Mouse (Mus musculus) retina, postnatal 7 days (tissue): ENCODE measurements around the gene Prkag3.

Source experiments
- DNase-seq: peaks from one replicate; pipeline ENCODE4 v3.0.0-alpha.2; 2012; ENCODE audit warnings: low read depth, low spot score

The Prkag3 gene

DNA sequence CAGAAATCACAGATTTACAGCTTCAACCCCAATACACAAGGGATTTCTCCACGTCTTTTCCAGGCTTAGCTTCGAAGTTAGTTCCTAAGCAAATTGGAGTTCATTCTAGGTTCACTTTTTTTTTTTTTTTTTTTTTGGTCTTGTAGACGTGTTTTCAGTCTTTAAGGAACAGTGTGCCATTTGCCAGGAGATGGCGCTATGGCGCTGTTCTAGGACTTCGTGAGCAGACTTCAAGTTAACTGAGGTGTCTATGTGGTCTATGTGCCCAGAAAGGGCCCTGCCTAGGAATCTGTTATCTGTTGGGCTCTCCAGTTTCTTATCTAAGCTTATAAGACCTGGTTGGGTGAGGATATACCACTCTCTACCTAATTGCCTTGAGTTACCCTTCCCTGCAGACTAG lies 14.1 kb upstream of the Prkag3 start:
- DNase-seq: peak; percentile 62

GRCm38 (mm10) chr1:74759773-74760172 lies 10.8 kb upstream of the Prkag3 start:
- DNase-seq: peak; percentile 71

DNA sequence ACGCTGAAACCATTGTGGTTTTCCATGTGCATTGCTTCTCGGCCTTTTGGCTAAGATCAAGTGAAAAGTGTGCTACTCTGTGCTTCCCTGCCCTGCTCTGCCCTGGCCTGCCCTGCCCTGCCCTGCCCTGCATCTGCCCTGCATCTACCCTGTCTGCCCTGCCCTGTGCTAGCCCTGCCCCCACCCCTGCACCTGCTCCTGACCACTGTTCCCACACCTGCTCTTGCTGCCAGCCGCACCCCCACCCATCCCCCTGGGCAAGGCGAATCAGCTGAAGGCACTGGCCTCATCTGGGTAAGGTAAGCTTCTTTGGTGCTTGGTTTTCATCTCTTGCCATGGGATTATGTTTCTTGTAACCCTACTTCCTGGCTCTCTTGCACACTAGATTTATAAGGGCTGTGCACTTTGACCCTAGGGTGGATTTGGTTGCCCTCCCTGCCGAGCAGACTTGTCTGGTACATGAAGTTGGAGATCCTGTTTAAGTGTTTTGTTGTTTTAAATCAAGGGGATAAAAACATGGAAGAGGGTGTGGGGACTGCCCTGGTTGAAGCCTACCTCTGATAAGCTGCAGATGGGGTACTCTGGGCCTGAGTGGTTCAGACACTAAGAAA lies 5.3 kb upstream of the Prkag3 start:
- no peak for DNase-seq

DNA sequence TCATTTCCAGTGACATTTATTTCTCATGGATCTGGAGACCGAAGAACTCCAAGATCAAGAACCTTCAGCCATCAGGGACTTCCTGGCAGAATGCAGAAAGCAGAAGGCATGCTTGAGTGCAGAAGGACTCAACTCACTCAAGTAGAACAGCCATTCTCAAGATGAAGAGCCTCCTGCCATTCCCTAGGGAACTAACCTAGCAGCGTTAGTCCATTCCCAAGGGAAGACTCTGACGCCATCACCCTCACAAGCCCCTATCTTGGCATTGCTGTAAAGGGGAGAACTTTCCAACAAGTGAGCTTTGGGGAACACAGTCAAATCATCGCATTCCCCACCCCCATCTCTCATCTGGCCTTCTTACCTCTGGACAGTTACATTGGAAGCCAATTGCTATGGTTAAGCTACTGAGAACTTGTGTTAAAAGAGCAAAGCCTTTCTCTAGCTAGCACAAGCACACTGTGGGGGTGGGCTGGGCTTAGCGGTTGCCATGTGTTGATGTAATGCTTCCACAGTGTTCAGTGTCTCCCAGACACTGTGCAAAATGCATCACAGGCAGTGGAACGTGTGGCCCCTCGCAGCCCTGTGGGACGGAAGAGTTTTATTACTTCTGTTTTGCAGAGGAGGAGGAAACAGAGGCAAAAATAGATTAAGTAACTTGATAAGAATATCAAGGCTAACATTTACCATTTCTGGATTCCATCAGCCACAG lies 4.4 kb upstream of the Prkag3 start:
- DNase-seq: no peak

DNA sequence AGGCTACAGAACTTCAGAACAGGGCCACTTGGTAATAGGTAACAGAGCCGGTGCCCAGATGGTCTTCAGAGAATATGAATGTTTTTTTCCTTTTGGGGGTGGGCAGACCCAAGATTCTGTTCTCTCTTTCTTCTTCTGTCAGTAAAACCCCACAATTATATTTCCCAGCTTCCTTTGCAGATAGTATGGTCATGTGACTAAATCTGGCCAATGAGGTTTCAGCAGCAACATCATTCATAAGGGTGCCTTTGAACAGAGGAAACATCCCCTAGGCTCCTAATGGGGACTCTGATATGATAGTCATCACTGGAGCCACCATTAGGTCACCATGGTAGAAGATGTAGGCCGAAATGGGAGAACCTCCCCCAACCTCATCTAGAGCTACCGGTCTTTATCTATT lies 3.8 kb upstream of the Prkag3 start:
- DNase-seq: no peak

- DNase-seq: no peak
These were observed 3.1 kb upstream of the Prkag3 start for GRCm38 (mm10) chr1:74752150-74752549.

GRCm38 (mm10) chr1:74750683-74751082 lies 1.7 kb upstream of the Prkag3 start:
- DNase-seq: no peak

- no peak for DNase-seq
These were observed 280 bp upstream of the Prkag3 start for GRCm38 (mm10) chr1:74749301-74749700.

DNA sequence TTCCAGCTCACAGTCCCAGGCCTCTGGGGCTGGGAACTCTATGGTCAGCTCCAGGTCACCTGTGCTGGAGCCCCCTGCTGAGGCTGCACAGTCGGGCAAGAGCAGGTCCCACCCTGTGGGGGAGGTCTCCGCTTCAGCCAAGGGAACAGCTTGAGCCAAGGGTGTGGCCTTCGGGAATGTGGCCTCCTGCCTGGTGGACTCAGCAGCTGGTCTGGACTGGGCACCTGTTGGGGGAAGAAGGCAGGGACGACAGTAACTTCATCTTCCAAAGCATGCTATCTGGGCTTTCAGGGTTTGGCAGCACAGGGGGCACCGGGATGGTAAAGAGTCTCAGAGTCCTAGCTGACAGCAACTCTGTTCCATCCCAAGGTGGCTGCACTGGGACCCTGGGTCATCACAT lies 1.7 kb downstream of the Prkag3 start:
- no peak for DNase-seq

DNA sequence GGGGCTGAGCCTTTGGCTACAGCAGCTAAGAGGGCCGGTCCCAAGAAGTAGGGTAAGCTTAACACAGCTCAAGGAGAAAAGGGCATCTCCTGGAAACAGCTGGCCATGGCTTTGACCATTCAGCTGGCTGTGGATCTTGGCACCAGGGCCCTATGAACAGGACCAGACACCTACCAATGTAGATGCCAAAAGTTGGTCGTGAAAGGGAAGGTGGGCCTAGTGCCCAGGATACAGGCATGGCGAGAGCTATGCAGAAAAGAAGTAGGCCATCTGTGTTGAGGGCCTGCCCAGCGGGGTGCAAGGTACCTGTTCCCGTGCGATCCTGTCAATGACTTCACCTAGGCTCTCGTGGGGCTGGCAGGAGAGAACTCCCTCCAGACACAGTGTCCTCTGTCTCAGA lies 8.2 kb downstream of the Prkag3 start:
- no peak for DNase-seq

- DNase-seq: no peak
These were observed 11.5 kb downstream of the Prkag3 start for GRCm38 (mm10) chr1:74737500-74737899.

GRCm38 (mm10) chr1:74736977-74737376 lies 12.0 kb downstream of the Prkag3 start:
- DNase-seq: no peak

- no peak for DNase-seq
These were observed 20.6 kb downstream of the Prkag3 start for GRCm38 (mm10) chr1:74728446-74728845.

- DNase-seq: no peak
These were observed 22.3 kb downstream of the Prkag3 start for GRCm38 (mm10) chr1:74726674-74727073.

DNA sequence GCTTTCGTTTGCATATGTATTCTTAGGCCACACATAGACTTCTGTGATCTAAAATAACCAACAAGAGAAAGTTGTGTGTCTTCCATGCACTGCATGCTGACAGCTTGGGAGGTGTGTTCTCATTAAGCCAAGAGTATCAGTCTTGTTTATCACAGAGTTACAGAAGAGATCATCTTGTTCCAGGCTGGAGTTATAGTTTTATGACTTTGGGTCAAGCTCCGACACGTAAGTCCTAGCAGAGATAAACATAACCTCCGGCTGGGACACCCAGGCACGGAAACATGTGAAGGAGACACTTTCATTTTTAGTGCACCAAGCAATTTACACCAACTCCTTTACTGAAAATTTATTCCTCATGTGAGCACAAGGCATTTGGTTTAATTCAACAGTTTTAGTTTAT lies 22.9 kb downstream of the Prkag3 start:
- no peak for DNase-seq

GRCm38 (mm10) chr1:74723748-74724147 lies 25.3 kb downstream of the Prkag3 start:
- no peak for DNase-seq

DNA sequence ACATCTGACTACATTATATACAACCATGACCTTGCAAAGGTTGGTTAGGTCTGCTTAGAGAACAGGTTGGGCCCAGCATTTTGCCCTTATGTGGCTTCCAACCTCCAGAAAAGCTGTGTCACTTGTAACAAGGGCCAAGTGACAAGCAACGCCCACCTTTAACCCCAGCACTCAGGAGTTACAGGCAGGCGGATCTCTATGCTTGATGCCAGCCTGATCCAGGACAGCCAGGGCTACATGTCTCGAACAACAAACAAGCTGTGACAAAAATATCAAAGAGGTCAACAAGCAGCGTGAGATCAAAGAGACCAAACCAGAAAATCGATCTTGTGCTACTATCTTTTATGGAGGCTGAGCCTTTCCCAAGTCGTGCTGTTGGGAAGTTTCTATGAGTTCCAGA lies 27.4 kb downstream of the Prkag3 start:
- DNase-seq: no peak

DNA sequence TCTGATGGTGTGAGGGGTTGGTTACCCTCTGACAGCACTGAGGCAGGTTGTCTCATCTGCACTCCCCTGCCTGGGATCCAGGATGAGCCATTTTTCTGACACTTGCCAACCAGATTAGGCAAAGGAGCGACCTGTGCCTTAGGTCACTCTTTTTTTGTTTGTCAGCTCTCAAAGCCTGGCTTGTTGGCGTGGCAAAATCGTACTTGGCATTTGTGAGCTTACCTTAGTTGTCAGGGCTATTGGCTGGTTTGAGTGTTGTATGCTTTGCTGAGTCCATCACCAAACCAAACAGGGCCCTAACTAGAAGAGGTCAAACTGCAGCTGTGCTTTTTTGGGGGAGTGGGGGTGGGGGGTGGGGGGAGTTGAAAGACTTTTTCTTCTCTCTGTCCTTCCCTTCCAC lies 29.7 kb downstream of the Prkag3 start:
- no peak for DNase-seq

- no peak for DNase-seq
These were observed 30.9 kb downstream of the Prkag3 start for GRCm38 (mm10) chr1:74718113-74718512.

- DNase-seq: no peak
These were observed 33.1 kb downstream of the Prkag3 start for GRCm38 (mm10) chr1:74715886-74716285.

GRCm38 (mm10) chr1:74715468-74715867 lies 33.6 kb downstream of the Prkag3 start:
- DNase-seq: no peak

- DNase-seq: no peak
These were observed 34.1 kb downstream of the Prkag3 start for GRCm38 (mm10) chr1:74714967-74715366.

DNA sequence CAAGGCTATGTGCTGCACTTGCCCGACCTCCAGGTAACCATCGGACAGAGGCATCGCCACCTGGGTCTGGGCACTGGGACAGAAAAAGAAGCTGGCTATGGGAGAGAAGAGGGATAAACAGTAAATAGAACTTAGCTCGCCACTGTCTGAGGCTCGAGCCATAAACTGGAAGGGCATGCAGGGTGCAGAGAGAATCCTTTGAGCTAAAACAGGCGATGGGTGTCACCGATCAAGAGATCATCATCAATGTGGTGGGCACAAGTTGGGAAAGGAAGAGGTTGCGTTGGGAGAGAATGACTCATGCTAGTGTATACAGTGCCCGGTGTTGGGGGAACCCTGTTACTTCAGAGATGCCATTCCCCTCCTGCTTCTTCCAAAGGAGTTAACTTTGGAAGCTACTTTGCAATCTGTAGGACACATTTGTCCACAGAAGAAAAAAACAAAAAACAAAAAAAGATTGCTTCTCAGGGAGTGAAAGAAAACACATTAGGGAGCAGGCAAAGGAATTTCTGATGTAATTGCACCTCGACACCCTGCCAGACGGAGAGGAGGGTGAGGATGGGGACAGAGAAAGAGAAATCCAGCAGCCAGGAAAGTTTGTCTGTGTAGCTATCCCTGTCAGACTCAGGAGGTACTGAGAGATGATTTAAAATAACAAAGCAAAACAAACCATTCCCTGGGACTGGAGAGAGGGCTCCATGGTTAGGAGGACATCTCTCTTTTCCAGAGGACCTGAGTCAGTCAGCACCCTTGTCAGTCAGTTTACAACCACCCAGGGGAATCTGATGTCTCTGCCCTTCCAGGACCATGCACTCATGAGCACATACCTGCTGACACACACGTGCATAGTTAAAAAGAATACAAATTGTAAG lies 34.9 kb downstream of the Prkag3 start:
- DNase-seq: no peak
